Mouse (Mus musculus) retina, embryonic 14.5 days (tissue): ENCODE data around the gene Epb41l3.
A peak's percentile ranks its signal among the peaks of the same experiment; 100 is the strongest.
"Not testable (repeated sequence)": the region's sequence is repeated elsewhere in the genome, so short reads cannot be mapped to it uniquely, and the experiment has no call there.

Experiments
- DNase-seq: peaks from one replicate; pipeline ENCODE4 v3.0.0-alpha.2; 2015; ENCODE audit warnings: low spot score

Epb41l3 gene

GRCm38 (mm10) chr17:69105799-69106401, 30.4 kb downstream of the Epb41l3 start:
- peak; percentile 83 for DNase-seq

GRCm38 (mm10) chr17:69109216-69109615, 33.7 kb downstream of the Epb41l3 start:
- peak; percentile 37 for DNase-seq

- no peak for DNase-seq
Measured at GRCm38 (mm10) chr17:69112232-69112631, 36.7 kb downstream of the Epb41l3 start.

GRCm38 (mm10) chr17:69119183-69119582, 43.7 kb downstream of the Epb41l3 start:
- no peak for DNase-seq

- peak; percentile 62 for DNase-seq
Measured at GRCm38 (mm10) chr17:69120533-69121358, 45.3 kb downstream of the Epb41l3 start.

- not testable (repeated sequence) for DNase-seq
Measured at GRCm38 (mm10) chr17:69122403-69122802, 46.9 kb downstream of the Epb41l3 start.

- DNase-seq: no peak
Measured at GRCm38 (mm10) chr17:69127436-69127835, 52.0 kb downstream of the Epb41l3 start.

- DNase-seq: no peak
Measured at GRCm38 (mm10) chr17:69127981-69128380, 52.5 kb downstream of the Epb41l3 start.

GRCm38 (mm10) chr17:69129434-69129833, 54.0 kb downstream of the Epb41l3 start:
- DNase-seq: peak; percentile 61

GRCm38 (mm10) chr17:69143017-69143416, 67.5 kb downstream of the Epb41l3 start:
- no peak for DNase-seq

- DNase-seq: no peak
Measured at GRCm38 (mm10) chr17:69150826-69151225, 75.3 kb downstream of the Epb41l3 start.

- peak; percentile 31 for DNase-seq
Measured at GRCm38 (mm10) chr17:69151281-69151680, 75.8 kb downstream of the Epb41l3 start.

- no peak for DNase-seq
Measured at GRCm38 (mm10) chr17:69155034-69155433, 79.6 kb downstream of the Epb41l3 start.

GRCm38 (mm10) chr17:69156522-69157100, 81.1 kb downstream of the Epb41l3 start:
- peak; percentile 74 for DNase-seq

- DNase-seq: peak; percentile 53
Measured at GRCm38 (mm10) chr17:69157101-69157808, 81.8 kb downstream of the Epb41l3 start.

- DNase-seq: no peak
Measured at GRCm38 (mm10) chr17:69157809-69158185, 82.3 kb downstream of the Epb41l3 start.

GRCm38 (mm10) chr17:69158690-69159089, 83.2 kb downstream of the Epb41l3 start:
- no peak for DNase-seq

- DNase-seq: no peak
Measured at GRCm38 (mm10) chr17:69162731-69163130, 87.2 kb downstream of the Epb41l3 start.

- peak; percentile 41 for DNase-seq
Measured at GRCm38 (mm10) chr17:69176949-69177501, 101.5 kb downstream of the Epb41l3 start.

GRCm38 (mm10) chr17:69177954-69178353, 102.5 kb downstream of the Epb41l3 start:
- no peak for DNase-seq

- peak; percentile 69 for DNase-seq
Measured at GRCm38 (mm10) chr17:69180905-69181559, 105.5 kb downstream of the Epb41l3 start.
